Mouse (Mus musculus) skeletal muscle tissue, adult 2 months (tissue): ENCODE results near the gene 2010003K11Rik.

Experiments used
- DNase-seq: peaks from one replicate; pipeline ENCODE4 v3.0.0-alpha.2; 2012; ENCODE audit warnings: low read depth, low spot score

Gene 2010003K11Rik

GRCm38 (mm10) chr19:4498062-4498933, at the start of gene 2010003K11Rik:
Gene 2010003K11Rik, minus strand, starts transcription at chr19:4498583.
- DNase-seq: no peak

GRCm38 (mm10) chr19:4547801-4548200, 49.4 kb upstream of the 2010003K11Rik start:
- DNase-seq: no peak

GRCm38 (mm10) chr19:4545841-4546240, 47.5 kb upstream of the 2010003K11Rik start:
- DNase-seq: no peak

GRCm38 (mm10) chr19:4545091-4545490, 46.7 kb upstream of the 2010003K11Rik start:
- no peak for DNase-seq

- no peak for DNase-seq
These were observed 43.7 kb upstream of the 2010003K11Rik start for GRCm38 (mm10) chr19:4542081-4542480.

DNA sequence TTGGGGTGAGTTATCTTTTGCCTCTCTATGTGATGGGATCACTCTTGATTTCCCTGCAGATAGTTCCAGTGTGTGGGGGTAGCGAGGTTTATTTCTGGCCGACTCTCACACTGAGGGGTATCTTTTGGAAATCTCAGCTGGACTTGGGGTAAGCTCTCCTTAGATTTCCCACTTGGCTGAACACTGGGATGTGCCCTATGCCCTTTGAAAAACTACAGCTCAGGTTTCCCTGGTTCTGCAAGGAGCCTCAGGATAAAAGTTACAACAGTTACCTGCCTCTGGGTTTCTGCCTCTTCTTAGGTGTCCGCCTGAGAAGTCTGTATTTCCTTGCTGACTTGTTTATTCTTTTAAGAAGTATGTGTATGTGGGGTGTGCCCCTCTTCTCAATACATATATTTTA, 42.6 kb upstream of the 2010003K11Rik start:
- peak; percentile 60 for DNase-seq

DNA sequence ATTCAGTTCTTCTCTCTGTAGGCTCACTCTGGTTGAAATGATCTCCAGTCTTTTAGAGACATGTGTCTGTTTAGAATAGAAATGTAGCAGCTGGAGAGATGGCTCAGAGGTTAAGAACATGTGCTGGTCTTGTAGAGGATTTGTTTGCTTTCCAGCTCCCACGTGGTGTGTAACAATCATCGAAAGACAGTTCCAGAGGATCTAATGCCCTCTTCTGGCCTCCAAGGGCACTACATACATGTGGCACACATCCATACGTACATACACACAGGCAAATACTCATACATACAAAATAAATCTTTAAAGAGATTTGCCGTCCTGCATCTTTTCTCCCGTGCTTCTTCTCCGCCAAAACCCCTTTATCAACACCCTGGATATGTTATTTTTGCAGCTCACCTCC, 41.9 kb upstream of the 2010003K11Rik start:
- DNase-seq: no peak

- no peak for DNase-seq
These were observed 38.2 kb upstream of the 2010003K11Rik start for GRCm38 (mm10) chr19:4536606-4537005.

GRCm38 (mm10) chr19:4535922-4536321, 37.5 kb upstream of the 2010003K11Rik start:
- no peak for DNase-seq

DNA sequence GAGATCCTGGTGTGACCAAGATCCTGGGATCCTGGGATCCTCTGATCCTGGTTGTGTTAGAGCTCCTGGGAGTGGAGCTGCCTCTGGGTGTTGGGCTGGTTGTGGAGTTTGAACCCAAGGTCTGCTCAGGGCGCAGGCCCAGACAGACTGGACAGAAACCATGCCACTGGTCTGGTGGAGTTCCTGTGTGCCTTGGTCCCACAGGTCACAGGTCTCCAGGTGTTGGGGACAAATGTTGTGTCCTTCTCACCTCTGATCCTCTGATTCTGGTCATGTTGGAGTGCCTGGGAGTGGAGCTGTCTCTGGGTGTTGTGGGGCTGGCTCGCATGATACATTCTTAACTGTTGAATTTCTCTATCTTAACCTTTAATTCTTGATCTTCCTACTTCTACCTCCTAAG, 36.3 kb upstream of the 2010003K11Rik start:
- DNase-seq: no peak

GRCm38 (mm10) chr19:4521426-4522050, 23.2 kb upstream of the 2010003K11Rik start:
- DNase-seq: no peak

GRCm38 (mm10) chr19:4517483-4517882, 19.1 kb upstream of the 2010003K11Rik start:
- peak; percentile 75 for DNase-seq

GRCm38 (mm10) chr19:4516288-4516687, 17.9 kb upstream of the 2010003K11Rik start:
- DNase-seq: no peak

DNA sequence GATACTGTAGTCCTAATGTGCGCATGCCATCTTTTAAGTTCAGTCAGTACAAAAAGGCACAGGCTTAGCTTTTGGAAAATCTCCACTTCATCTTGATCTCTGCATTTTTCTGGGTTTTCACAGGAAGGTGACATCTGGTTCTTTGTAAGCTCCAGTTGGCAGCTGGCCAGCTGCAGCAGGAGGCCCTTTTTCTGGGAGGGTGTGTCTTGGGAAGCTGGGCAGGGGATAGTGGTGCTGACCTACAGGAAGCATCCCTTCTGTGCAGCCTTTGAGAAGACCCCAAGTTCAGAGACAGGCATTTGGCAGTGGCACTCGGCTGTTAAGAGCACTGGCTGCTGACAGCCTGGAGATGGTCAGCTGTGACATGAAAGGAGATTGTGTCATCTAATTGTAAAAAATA, 17.4 kb upstream of the 2010003K11Rik start:
- DNase-seq: no peak

DNA sequence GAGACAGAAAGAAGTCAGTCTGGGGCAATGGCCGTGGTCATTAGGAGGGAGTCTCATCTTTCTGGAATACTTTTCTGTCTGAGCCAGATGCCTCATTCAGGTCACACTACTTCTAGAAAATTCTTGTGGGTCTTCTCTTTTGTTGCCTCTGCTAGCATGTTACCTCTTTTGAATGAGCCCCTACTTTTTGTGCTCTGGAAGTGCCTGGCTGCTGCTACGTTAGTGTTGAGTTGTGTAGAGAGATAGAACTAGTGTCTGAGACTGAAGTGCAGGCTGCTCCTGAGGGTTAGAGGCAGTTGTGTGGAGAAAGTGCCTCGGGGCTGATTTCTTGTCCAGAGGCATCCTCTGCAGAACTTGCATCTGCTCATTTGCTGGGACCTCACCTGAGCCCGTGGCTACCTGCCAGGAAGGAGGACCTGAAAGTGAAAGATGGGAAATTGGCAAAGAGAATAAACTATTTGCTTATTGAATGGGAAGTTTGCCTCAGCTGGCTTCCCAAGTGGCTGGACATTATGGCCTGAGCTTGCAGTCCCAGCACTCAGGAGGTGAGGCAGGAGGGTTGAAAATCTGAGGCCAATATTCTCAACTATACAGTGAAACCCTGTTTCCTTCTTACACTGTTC, 15.0 kb upstream of the 2010003K11Rik start:
- DNase-seq: no peak

DNA sequence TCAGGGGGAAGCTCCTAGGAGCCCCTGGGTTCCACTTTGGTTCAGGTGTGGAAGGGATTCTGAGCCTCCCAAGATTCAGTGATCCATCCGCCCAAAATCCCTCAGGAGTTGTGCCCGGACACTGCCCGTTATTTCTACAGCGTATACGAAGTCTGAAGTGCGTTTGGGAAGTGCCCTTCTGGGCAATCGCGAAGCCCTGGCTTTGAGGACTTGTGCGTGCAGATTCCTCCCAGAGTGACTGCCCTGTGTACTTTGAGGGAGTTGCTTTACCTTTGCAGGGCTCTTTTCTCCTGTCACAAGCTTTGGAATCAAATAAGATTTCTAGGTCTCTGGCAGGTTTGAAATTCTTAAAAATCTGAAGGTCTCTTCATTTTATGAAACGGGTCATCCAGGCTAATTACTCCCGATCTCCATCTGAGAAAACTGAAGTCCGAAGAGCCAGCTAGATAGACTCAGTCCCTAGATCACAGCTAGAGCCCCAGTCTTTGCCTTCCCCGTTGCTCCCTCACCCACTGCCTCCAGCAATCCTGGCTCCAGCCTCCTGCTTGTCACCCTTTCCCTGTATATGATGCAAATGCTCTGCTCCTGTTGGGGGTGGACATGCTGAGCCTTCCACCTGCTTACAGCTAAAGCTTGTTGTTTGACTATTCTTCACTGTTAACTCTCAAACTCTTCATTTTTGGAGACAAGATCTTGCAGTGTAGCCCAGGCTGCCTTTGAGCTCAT, 12.9 kb upstream of the 2010003K11Rik start:
- no peak for DNase-seq

GRCm38 (mm10) chr19:4509986-4510963, 11.9 kb upstream of the 2010003K11Rik start, which contains the start of gene Pcx:
Gene Pcx, plus strand, starts transcription at chr19:4510472.
- DNase-seq: peak; percentile 99

GRCm38 (mm10) chr19:4507746-4508145, 9.4 kb upstream of the 2010003K11Rik start:
- DNase-seq: no peak

GRCm38 (mm10) chr19:4504830-4505229, 6.4 kb upstream of the 2010003K11Rik start:
- no peak for DNase-seq

DNA sequence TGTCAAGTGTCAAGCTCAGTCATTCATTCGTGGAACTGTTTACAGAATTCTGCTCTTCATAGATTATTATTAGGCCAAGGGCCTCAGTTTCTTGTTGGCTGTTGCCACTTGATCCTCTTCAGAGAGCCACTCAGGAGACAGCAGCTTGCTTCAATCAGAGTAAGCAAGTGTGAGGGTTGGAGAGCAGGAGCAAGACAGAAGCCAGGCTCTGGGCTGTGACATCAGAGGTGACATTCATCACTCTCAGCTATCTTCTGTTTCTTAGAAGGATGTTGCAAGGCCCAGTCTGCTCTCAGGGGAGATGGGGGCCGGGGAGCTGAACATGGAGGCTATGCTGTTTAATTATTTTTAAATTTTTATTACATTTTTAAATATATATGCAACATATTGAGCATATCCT, 4.3 kb upstream of the 2010003K11Rik start:
- no peak for DNase-seq
